Mouse (Mus musculus) activated CD4-positive, CD25-positive, alpha-beta regulatory T cell, adult 9 weeks (primary cell): Measurements from ENCODE around the gene Vmn1r58. TPM values are rescaled to one million over a fixed set of nuclear protein-coding genes. Genes with fewer than 3 reads are reported as not detected.

Source experiments
- polyA plus RNA-seq: library from polyadenylated mRNA; unstranded; fragments of 100-300 nt; shearing (Covaris generic); gene quantifications from one replicate; pipeline ENCODE4 v1.2.1, GENCODE M21; 2017

The Vmn1r58 gene
- polyA plus RNA-seq, result 0.05 TPM

DNA sequence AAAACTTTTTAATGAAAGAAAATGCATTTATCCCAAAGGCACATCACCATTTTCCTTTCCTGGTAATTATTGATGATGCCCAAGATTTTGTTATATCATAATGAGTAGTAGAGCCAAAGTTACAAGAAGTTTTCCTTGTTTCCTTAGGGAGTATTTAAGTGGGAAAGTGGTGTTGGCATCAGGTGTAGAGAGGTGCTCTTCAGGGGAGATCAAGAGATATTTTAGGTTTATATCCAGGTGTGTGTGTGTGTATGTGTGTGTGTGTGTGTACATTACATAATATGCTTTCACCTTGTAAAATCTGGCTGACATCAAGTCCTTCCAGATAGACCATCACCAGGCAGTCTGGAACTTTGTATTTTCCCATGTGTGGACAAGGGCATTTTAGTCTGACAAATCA is at the start of gene Vmn1r58:
Gene Vmn1r58 (minus strand): TSS at position 101 of the 400 bp plus-strand sequence.

DNA sequence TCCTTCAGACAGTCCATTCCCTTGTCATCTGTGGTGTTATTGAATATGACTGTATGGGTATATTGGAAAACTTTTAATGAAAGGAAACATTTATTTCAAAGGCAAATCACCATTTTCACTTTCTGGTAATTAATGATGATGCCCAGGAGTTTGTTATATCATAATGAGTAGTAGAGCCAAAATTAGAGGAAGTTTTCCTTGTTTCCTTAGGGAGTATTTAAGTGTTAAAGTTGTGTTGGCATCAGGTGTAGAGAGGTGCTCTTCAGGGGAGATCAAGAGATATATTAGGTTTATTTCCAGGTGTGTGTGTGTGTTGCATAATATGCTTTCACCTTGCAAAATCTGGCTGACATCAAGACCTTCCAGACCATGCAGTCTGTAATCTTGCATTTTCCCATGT is 43.5 kb upstream of the Vmn1r58 start, which contains the start of gene Vmn1r59:
Gene Vmn1r59 (minus strand): TSS at position 101 of the 400 bp plus-strand sequence.

Other genes starting within 250 kb of the Vmn1r58 start
- not detected for gene Vmn1r56, start 216.6 kb downstream of the Vmn1r58 start, polyA plus RNA-seq
- gene Vmn1r57, start 194.9 kb downstream of the Vmn1r58 start, polyA plus RNA-seq, result not detected
- gene Gm5065, start 62.9 kb downstream of the Vmn1r58 start, polyA plus RNA-seq, result not detected
- gene Nlrp2, start 62.4 kb downstream of the Vmn1r58 start, polyA plus RNA-seq, result not detected
- not detected for gene Vmn1r59, start 43.4 kb upstream of the Vmn1r58 start, polyA plus RNA-seq
- not detected for gene Vmn2r28, start 80.6 kb upstream of the Vmn1r58 start, polyA plus RNA-seq
- gene Vmn1r60, start 133.9 kb upstream of the Vmn1r58 start, polyA plus RNA-seq, result 0.12 TPM
- not detected for gene Vmn1r61, start 199.9 kb upstream of the Vmn1r58 start, polyA plus RNA-seq